Mouse (Mus musculus) spleen, postnatal 10 days (tissue): ENCODE measurements around the gene Arhgef39.
A peak's percentile ranks its signal among the peaks of the same experiment; 100 is the strongest.
"Not testable (repeated sequence)": the region's sequence is repeated elsewhere in the genome, so short reads cannot be mapped to it uniquely, and the experiment has no call there.

ENCODE experiments used
- DNase-seq, 2 experiments: peaks; one replicate each; pipeline ENCODE4 v3.0.0; 2021 to 2022; ENCODE audit warnings: low spot score in 2 of 2

The Arhgef39 gene

DNA sequence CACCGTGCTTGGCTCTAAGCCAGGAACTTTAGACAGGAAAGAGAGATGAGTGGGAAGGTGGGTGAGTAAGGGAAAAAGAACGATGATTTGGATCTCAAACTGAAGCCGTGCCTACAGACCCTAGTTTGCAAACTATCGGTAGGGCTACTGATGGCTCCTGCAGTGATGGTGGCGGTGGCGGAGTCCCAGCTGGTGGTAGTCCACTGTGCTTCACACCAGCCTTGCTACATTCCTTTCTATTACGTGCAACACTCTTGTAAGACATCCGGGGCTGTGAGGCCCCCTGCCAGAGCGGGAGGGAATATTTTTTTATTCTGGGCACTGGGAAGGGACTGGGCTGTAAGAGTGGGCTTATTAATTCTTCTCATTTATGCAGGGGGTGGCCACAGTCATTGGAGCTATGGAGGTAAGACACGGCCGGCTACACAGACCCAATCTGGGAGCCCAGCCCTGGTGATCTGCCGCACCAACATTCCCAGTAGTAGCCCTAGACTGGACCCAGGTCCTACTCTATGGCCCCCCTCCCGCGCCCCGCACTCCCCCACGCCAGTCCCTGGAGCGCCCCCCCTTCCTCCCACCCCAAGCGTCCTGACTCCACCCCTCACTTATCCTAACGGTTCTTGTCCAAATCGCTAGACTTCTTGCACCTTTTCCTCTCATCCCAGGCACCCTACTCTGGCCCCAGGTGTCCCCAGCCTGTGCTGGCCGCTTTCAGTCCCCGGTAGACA is 8.6 kb upstream of the Arhgef39 start:
- no peak for DNase-seq

DNA sequence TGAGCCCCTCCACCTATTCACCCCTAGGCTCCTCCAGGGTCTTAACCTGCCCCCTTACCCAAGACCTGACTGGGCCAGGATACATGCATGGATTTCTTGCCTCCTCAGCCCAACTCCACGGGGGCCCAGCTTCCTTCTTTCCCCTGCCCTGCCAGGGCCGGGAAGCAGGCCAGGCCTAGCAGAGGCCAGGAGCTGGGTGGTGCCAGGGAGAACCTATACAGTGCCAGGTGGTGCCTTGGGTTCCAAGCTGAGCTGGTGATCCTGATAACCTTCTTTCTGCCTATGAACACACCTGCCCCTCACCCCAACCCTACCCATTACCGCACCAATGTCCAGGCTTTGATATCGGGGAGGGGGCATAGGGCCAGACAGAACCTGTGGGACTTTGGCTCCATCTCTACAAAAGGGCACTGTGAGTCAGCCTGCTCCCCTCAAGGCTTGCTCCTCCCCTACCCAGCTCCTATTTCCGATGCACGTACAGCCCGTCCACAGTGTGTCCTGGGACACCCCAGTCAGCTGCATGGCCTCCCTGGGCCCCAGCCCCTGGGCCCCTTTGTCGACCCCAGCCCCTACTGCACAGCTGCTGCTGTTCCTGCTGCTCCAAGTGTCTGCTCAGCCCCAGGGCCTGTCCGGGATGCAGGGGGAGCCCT is 7.2 kb upstream of the Arhgef39 start, which contains the start of gene Car9:
Gene Car9 (plus strand): TSS at position 431 of the 650 bp plus-strand sequence.
- DNase-seq, result no peak

DNA sequence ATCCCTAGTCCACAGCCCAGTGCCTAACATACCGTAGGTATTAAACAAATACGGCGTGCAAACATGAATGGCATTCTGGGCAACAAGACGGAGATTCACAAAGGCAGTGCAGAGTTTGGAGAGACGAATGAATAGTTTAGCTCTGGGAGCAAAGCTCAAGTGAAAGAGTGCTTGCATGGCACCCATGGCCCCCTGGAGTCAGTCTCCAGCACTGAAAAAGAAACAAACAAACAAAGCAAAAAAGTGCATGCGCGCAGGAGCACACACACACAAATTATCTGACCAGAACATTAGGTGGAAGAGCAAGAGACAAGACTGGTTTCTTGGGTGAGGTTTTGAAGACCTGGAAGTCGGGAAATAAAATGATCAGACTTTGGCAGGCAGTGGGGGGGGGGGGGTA is 6.6 kb upstream of the Arhgef39 start:
- DNase-seq, result no peak

DNA sequence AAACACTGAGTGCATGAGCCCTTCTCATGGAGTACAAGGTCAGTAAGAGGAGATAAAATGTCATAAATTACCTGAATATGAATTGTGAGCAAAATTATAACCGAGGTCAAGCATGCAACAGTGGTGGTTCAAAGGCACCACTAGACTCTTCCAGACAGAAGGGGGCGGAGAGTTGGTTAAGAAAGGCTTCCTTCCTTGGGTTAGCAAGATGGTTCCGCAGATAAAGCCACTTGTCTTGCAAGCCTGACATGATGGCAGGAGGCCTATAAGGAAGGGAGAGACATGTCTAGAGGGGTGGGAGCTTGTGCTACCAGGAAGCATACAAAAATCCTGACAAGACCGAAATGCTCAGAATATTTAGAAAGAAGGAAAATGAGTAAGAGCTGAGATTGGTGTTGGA is 4.8 kb upstream of the Arhgef39 start:
- no peak for DNase-seq

DNA sequence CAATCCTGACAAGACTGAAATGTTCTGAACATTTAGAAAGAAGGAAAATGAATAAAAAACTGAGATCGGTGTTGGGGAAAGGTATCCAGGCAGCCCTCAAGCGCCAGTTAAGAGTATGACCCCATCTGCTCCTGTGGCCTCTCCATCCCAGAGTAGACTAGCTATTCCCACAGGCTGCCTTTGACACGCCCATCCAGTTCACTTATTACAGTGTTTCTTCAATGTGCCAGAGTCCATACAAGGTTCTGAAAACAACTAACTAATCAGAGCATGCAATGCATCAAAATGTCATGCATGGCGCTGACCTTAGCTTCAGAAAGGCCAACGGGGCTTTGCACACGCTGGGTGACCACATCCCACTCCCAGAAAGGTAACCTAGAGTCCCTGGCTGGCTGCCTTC is 4.0 kb upstream of the Arhgef39 start:
- DNase-seq, result no peak

DNA sequence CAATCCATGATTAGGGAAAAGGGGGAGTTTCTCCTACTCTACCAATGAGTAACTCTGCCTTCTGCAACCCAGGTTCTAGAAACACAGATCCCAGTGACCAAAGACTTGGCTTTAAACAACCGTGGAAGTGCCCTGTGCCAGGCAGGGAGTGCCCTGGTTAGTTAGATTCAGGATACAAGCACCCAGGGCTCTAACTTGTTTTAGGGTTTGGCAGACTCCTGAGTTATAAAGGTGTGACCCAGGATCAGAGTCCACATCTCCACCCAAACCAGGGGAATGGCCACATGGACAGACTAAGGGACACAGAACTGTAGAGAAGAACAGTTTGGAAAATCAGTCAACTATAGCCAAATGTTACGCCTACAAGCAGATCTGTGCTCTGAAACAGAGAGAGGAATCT is 3.5 kb upstream of the Arhgef39 start:
- no peak for DNase-seq

DNA sequence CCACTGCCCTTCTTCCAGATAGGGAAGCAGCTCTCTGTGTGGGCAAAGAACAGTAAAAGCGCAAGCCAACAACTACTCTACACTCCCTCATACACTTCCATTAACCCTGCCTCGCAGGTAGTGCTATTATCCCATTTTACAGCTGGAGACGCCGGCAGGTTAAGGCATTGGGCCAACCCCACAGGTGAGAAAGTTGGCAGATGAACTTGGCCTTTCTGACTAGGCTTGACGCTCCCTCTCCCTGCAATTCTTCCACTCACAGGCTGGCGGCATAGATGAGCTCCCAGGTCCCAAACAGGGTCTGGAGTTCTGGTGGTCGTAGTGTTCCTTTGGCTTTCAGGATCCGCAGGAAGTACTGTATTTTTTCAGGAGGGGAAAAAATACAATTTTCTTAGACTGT is 512 bp downstream of the Arhgef39 start:
- DNase-seq, result peak; percentile 60 to 66

DNA sequence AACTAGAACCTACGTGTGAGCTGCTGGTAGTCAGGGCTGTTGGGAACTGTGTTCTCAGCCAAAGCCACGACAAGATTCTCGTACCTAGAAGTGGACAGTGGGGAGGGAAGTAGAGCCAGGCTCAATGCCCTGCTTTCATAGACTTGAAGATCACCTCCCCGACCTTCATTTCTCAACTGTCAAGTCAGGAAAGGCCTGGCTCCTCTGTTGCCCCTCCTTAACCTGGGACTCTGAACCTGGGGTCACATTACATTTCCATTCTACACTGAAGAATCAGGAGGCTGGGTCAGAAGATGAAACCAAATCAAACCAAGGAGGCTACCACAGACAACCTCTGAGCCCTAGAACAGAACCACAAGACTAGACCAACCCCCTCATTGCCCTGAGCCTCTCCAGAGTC is 1.5 kb downstream of the Arhgef39 start:
- DNase-seq, result no peak

DNA sequence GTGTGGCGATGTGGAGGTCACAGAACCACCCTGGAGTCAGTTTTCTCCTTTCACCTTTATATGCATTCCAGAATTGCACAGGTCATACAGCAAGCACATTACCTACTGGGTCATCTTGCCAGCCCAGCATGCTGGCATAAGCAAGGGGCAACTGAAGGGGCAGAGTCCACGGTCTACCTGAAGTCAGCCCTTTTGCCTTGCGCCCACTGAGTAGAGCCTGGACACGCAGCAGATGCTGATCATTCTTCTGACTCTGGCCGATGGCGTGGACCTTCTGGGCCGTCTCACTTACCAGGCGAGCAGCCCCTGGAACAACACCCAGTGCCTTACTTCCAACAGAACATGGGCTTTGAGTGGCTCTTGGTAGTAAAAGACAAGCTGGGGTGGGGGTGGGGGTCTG is 2.1 kb downstream of the Arhgef39 start:
- no peak for DNase-seq

DNA sequence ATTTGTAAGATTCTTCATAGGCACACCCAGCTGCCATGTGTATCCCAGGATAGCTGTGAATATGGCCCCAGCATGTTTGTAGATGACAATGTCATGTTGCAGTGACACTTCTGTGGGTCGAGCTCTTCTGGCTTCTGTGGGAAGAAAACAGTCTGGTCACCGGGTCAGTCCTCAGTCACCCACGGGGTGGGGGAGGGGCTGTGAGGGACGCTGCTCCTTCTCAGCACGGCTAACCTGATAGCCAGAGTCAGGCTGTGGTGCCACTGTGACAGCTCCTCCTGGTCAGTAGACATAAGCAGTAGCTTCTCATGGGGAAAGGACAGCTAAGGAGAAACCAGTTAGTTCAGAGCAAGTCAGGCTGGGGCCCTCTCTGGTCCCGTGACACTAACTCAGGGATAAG is 2.9 kb downstream of the Arhgef39 start:
- DNase-seq, result no peak

DNA sequence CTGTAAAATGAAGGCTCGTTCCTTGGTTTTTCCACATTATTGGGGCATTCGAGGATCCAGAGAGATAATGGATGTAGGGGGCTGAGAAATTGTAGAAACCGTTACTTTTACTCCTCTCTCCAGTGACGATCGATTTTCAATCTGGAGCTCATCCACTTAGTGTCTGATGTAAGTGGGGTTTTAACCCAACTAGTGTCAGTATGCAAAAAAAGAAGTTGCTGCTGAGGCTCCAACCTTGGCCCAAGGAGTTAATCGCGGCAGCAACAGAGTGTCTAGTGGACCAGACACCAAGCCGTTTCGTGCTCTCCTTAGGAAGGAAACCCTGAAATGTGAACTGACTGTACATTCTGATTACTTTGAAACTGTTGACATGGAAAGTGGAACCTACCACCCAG is 5.7 kb downstream of the Arhgef39 start:
- no peak for DNase-seq

DNA sequence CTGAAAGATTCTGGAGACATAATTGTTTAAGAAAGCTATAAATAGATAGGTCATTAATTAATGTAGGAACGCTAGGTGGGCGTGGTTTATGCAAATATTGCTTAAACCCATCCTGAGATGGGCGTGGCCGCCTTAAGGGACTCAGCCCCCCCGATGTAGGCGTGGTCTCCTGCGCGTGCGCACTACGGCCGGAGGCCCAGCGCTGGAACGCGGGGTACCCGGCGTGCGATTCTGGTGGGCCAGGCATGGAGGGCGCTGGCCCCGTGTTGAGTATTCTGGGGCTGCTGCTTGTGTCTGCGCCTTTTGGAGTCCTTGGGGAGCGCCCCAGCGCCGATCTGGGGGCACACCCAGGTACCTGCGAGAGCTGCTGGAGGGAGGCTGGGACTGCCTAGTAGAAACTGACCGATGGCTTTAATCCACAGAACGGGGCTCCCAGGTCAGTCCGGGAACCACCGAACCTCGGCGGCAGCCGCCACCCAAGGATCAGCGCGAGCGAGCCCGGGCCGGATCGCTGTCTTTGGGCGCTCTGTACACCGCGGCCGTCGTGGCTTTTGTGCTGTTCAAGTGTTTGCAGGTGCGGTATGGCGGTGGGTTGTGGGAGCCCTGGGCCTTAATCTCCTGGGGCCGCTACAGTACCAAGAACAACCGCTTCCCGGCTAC is 6.2 kb downstream of the Arhgef39 start:
- DNase-seq, result peak; percentile 97

DNA sequence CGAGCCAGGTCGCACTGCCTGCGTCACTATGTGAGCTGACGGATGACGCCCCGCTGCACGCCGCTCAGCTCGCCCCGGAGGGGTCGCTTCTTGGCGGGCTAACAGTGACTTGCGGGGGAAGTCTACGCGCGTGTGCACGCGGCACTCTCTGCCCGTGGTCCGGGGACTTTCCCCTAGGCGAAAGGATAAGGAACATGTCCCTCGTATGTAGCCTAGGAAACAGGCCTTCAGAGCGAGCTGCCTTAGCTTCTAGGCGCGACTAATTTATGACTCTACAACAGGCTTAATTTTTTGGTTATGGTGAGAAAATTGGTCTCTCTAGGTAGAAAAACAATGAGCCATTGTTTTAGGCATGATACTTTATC is 6.7 kb downstream of the Arhgef39 start, which contains the start of gene Ccdc107:
Gene Ccdc107 (plus strand): TSS at position 80 of the 365 bp plus-strand sequence.
- DNase-seq, result peak; percentile 77 to 87

DNA sequence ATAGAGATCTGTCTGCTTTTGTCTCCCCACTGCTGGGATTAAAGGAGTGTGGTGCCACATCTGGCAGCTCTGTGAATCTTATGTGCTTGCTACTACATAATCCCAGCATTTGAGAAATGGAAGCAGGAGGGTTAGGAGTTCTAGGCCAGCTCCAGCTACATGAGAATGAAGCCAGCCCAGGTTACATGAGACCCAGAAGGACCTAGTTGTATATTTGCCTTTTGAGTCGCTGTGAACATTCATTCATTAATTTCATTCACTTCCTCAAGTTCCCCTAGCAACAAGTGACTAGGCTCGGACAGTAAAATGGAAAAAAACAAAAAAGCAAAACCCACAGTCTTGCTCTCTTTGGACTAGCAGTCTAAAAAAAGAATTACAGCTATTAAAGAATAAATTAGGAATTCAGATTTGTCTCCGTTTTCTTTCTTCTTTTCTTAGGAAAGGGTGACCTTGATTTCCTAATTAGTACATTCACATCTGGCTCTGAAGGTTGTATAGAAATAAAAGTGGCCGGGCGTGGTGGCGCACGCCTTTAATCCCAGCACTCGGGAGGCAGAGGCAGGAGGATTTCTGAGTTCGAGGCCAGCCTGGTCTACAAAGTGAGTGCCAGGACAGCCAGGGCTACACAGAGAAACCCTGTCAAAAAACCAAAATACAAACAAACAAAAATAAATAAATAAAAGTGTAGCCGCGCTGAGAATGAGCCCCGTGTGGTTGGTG is 7.2 kb downstream of the Arhgef39 start:
- no peak for DNase-seq

DNA sequence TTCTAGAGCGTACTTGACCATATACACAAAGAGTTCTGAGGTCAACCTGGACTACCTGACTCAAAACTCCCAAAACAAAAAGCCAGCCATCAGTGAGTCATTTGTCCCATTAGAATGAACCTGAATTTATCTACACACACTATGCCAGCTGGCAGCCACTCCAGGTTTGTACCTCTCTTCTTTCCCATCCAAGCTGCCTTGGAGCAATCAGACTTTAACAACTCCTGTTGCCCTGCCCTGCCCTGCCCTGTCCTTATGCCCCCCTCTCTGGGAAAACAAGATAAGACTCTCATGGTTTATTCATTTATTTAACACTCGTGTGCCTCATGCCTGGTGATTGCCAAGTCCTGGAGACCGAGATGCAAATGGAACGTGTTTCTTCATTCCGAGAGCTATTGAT is 8.7 kb downstream of the Arhgef39 start:
- DNase-seq, result no peak

DNA sequence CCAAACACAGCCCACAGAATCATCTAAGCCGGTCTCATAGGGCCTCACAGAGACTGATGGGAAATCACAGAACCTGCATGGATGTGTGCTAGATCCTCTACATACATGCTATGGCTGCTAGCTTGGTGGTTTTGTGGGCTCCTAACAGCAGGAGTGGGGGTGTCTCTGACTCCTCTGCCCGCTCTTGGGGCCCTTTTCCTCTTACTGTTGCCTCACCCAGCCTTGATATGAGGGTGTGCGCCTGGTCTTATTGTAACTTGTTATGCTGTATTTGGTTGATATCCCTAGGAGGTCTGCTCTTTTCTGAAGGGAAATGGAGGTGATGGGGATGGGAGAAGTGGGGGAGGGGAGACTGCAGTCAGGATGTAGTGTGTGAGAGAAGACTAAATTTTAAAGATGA is 9.9 kb downstream of the Arhgef39 start:
- no peak for DNase-seq

DNA sequence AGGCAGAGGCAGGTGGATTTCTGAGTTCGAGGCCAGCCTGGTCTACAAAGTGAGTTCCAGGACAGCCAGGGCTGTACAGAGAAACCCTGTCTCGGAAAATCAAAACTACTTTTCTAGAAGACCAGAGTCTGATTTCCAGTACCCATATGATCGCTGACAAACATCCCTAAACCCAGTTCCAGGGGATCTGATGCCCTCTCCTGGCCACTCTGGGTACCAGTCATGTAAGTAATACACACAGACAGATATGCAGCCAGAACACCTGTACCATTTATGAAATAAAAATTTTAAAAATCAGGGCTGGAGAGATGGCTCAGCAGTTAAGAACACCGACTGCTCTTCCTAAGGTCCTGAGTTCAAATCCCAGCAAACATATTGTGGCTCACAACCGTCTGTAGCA is 13.8 kb downstream of the Arhgef39 start:
- DNase-seq, result not testable (repeated sequence)

DNA sequence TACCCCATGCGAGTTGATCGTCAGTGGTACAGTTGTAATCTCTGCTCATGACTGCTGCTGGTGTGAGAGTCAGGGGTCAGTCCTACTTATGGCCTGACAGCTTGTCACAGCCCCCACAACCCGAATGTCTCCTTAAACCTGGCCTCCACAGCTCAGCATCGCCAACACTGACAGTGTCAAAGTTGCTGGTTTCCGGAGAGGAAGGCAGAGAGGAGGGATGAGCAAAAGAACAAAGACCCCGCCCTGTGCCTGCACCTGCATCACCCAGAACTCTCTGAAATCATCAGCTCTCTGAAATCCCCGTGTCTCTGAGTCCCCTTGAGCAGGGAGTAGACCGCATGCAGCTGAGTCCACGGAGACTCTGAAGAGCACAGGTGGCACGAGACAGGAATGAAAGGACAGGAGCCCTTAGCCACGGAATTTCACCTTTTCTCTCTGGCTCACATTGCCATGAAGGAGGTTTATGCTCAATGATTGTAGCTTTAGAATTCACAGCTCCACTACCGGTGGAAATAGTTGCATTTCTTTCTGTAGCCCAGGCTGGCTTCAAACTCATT is 15.9 kb downstream of the Arhgef39 start, which contains the start of gene Sit1:
Gene Sit1 (minus strand): TSS at position 200 of the 557 bp plus-strand sequence.
- DNase-seq, result peak in 1 of 2 experiments; percentile 41

DNA sequence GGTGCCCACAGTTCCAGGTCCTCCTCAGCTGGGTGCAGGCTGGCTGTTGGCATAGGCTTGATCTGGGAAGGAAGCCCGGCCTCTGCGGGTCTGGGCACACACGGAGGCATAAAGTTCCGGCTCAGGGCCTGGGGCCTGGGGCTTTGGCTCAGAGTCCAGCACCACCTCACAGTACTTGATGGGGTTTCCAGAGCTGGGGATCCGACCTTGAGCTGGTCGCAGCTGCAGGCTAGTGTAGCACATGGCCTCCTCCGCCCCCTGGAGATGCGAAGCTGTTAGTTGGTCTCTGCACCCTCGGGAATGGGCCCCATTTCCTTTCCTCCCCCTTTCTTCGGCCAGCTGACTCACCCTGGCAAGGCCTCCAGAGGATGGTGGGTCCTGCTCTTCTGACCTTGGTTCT is 16.9 kb downstream of the Arhgef39 start:
- DNase-seq, result no peak

DNA sequence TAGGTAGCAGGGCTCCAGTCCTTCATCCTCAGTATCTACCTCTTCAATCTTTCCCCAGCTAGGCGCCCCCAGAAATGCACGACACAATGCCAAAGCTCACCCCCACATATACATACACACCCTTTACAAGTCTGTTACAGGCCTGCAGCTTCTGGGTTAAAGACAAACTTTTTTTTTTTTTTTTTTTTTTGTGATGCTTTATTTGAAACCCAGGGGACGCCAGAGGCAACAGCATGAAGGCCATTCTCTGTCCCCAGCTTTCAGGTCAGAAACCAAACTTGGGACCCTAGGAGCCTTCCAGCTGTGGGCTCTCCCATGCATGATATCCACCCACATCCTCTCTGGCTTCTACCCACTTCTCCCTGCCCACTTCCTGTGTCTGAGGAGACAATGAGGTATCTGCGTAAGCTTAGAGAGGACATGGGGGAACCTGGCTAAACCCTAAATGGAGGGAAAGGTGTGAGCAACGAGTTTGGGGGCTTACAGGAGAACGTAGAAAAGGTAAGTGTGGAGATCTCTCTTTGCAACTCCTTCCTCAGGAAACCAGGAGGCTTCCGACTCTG is 17.5 kb downstream of the Arhgef39 start:
- no peak for DNase-seq

DNA sequence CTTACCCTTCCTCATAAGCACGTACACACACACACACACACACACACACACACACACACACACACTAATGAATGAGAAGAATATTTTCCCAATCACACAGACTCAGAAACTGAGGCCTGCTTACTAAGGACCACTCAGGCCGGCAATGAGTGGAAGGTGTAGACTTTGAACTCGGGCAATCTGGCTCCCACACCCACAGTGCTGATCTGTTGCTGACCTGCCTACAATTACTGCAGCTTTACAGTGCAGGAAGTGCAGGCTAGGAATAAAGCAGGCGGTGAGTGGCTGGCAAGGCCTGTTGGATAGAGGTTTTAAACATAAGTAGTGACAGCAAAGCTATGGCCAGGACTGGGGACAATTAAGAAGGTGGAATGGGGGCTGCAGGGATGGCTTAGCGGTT is 18.5 kb downstream of the Arhgef39 start:
- DNase-seq, result no peak
